Mouse (Mus musculus) forebrain, embryonic 15.5 days (tissue): ENCODE measurements around the gene Lyst. TPM values are rescaled to one million over a fixed set of nuclear protein-coding genes. Genes with fewer than 3 reads are reported as not detected.
"Not testable (repeated sequence)": the region's sequence is repeated elsewhere in the genome, so short reads cannot be mapped to it uniquely, and the experiment has no call there.

Source experiments
- ATAC-seq: fragments of 200-750 bp; cut with Nextera tagmentation; replicated peaks from 2 replicates; pipeline ENCODE4 v1.8.0; 2017; ENCODE audit warnings: mild to moderate bottlenecking, moderate TSS enrichment, moderate library complexity
- H3K27ac ChIP-seq: fragments of 300-500 bp; sonication (generic); replicated peaks from 2 replicates; pipeline ENCODE4 v1.5.1; 2015; ENCODE audit warnings: mild to moderate bottlenecking, inconsistent platforms
- H3K27me3 ChIP-seq: fragments of 300-500 bp; sonication (generic); 2 replicates; pipeline ENCODE4 v1.6.1; 2015; ENCODE audit warnings: inconsistent platforms
- H3K36me3 ChIP-seq: fragments of 300-500 bp; sonication (generic); 2 replicates; pipeline ENCODE4 v1.6.1; 2015; ENCODE audit warnings: mild to moderate bottlenecking, inconsistent platforms
- H3K4me1 ChIP-seq: fragments of 300-500 bp; sonication (generic); 2 replicates; pipeline ENCODE4 v1.6.1; 2015; ENCODE audit warnings: inconsistent platforms
- H3K4me2 ChIP-seq: fragments of 300-500 bp; sonication (generic); replicated peaks from 2 replicates; pipeline ENCODE4 v1.6.1; 2015; ENCODE audit warnings: mild to moderate bottlenecking, inconsistent platforms
- H3K4me3 ChIP-seq: fragments of 300-500 bp; sonication (generic); 2 replicates; pipeline ENCODE4 v1.5.1; 2015; ENCODE audit warnings: mild to moderate bottlenecking, inconsistent platforms
- H3K9ac ChIP-seq: fragments of 300-500 bp; sonication (generic); replicated peaks from 2 replicates; pipeline ENCODE4 v1.6.1; 2015; ENCODE audit warnings: mild to moderate bottlenecking, inconsistent platforms
- H3K9me3 ChIP-seq: fragments of 300-500 bp; sonication (generic); 2 replicates; pipeline ENCODE4 v1.6.1; 2016; ENCODE audit warnings: inconsistent platforms
- WGBS: fragments of 180-500 bp; shearing (Covaris S2); methylation state at CpG from one replicate; pipeline ENCODE4 v1.1.7; 2015; ENCODE audit warnings: mixed read lengths; 5-methylcytosine and 5-hydroxymethylcytosine counted together
- polyA plus RNA-seq: library from polyadenylated mRNA; unstranded; fragments of >200 nt; fragmentation: Nextera tagmentation; extraction: Ambion mirVana; gene quantifications from 2 replicates; pipeline ENCODE4 v1.2.1, GENCODE M21; 2015

Gene Lyst
- polyA plus RNA-seq, 1 experiment from 2014 or later = 4.1 TPM

DNA sequence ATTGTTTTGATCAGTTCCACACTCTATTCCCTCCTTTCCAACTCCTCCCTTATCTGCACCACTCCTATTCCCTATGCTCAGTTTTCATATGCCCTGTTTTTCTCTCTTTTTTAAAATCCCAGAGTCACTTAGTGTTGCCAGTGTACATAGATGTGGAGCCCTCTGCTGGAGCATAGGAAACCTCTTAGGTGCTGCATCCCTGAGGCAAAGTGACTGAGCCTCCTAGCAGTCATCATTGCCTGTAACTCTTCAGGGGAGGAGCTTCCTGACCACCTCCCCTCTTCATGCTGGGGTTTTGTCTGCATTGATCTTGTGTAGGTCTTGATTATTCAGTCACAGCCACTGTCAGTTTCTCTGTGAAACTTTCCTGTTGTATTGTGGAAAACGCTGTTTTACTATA lies 22.7 kb downstream of the Lyst start:
- Histone ChIP-seq H3K27ac (no peak overlapping the region), H3K4me2 (no peak overlapping the region), H3K9me3 (no peaks in the 10 kb centered on the region), H3K36me3 (peaks cover 2% of the 10 kb centered on the region; the same call in 1 of the 2 replicates), H3K4me1 (no peaks in the 10 kb centered on the region), H3K27me3 (no peaks in the 10 kb centered on the region), H3K9ac (no peak overlapping the region), H3K4me3 (no peak overlapping the region)
- peak; percentile 71; the same call in 1 of the 2 replicates for ATAC-seq
- WGBS = 75% methylated on average over 1 of the region's 1 CpGs

DNA sequence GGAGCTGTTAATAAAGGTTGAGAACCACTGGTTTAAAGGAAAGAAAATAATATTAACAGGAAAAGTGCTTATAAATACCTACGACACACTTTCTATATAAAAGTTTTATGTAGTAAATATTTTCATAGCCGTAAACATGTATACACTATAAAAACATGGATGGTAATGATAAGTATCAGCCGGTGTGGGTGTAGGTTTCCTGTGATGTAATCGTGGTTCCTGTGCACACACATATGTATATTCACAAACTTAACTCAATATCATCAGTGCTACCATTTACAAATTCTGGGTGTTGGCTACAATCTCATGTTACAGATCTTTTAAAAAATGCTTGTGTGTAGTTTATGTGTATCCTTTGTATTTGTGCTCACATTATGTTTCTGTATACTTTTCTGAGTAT lies 24.0 kb downstream of the Lyst start:
- Histone ChIP-seq H3K27ac (no peak overlapping the region), H3K36me3 (peaks cover 2% of the 10 kb centered on the region; the same call in 1 of the 2 replicates), H3K9me3 (no peaks in the 10 kb centered on the region), H3K4me1 (no peaks in the 10 kb centered on the region), H3K4me2 (no peak overlapping the region), H3K9ac (no peak overlapping the region), H3K27me3 (no peaks in the 10 kb centered on the region), H3K4me3 (no peak overlapping the region)
- WGBS = 97% methylated on average over 4 of the region's 4 CpGs
- no peak for ATAC-seq

DNA sequence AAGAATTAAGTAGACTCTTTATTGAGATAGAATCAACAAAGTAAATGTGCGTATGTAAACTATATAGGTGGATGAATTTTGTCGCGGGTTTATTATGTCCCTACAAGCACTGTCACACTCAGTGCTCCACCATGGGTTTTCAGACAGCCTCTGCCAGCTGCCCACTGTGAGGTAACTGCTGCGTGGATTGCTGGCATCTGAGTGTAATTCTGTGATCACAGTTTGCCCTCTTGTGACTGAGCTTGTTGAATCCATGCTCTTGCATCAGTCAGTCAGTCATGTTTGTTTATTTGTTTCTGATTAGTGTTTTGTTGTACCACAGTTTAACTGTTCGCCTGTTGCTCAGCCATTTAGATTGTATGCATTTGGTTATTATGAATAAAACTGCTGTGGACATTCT lies 31.3 kb downstream of the Lyst start:
- ATAC-seq = no peak
- Histone ChIP-seq H3K27ac (no peak overlapping the region), H3K36me3 (peaks cover 2% of the 10 kb centered on the region; the same call in 1 of the 2 replicates), H3K4me2 (no peak overlapping the region), H3K9ac (no peak overlapping the region), H3K9me3 (no peaks in the 10 kb centered on the region), H3K4me1 (no peaks in the 10 kb centered on the region), H3K4me3 (no peak overlapping the region), H3K27me3 (no peaks in the 10 kb centered on the region)
- 83% methylated on average over 5 of the region's 5 CpGs for WGBS

DNA sequence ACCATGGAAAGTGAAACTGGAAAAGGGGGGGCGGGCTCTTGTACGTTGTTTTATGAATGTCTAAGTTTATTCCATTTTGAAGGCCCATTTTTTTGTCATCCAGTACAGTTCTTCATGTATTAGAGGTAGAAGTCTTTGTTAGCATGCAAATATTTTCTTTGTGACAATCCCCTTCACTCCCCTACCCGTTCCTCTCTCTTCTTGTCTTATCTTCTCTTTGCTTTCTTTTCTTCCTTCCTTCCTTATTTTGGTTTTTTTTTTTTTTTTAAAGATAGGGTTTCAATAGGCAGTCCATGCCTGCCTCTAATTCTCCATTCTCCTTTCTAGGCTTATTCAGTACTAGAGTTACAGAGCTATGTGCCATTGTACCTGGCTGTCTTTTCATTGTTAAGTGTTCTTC lies 32.4 kb downstream of the Lyst start:
- no peaks in the 10 kb centered on the region for H3K27me3 ChIP-seq
- no peak overlapping the region for H3K4me3 ChIP-seq
- H3K27ac ChIP-seq = no peak overlapping the region
- H3K9me3 ChIP-seq = no peaks in the 10 kb centered on the region
- no peaks in the 10 kb centered on the region; the same call in 1 of the 2 replicates for H3K36me3 ChIP-seq
- ATAC-seq = no peak
- no peak overlapping the region for H3K9ac ChIP-seq
- WGBS = 91% methylated on average over 3 of the region's 3 CpGs
- no peaks in the 10 kb centered on the region for H3K4me1 ChIP-seq
- H3K4me2 ChIP-seq = no peak overlapping the region

DNA sequence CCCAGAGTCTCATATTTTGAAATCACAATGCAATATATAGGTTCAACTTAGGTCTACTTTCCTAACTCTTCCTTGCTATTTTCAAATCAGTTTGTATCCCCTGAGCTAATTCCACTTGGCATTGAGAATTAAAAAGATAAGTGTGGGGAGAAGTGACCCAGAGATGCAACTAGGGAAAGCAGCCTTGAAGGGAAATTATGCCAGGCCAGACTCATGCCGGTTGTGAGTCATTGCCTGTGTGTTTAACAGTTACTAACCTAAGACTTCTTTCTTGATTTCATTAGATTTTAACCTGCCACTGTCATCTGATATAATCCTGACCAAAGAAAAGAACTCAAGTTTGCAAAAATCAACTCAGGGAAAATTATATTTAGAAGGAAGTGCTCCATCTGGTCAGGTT lies 43.5 kb downstream of the Lyst start:
- Histone ChIP-seq H3K9me3 (no peaks in the 10 kb centered on the region), H3K36me3 (no peaks in the 10 kb centered on the region), H3K27me3 (no peaks in the 10 kb centered on the region), H3K4me1 (peaks cover 6% of the 10 kb centered on the region; the same call in 1 of the 2 replicates), H3K4me3 (no peak overlapping the region), H3K9ac (no peak overlapping the region), H3K4me2 (no peak overlapping the region), H3K27ac (no peak overlapping the region)
- 78% methylated on average over 1 of the region's 1 CpGs for WGBS
- ATAC-seq = no peak

DNA sequence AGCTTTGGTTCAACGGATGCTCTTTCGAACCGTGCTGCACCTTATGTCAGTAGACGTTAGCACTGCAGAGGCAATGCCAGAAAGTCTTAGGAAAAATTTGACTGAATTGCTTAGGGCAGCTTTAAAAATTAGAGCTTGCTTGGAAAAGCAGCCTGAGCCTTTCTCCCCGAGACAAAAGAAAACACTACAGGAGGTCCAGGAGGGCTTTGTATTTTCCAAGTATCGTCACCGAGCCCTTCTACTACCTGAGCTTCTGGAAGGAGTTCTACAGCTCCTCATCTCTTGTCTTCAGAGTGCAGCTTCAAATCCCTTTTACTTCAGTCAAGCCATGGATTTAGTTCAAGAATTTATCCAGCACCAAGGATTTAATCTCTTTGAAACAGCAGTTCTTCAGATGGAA lies 44.5 kb downstream of the Lyst start:
- WGBS = 13% methylated on average over 7 of the region's 7 CpGs
- H3K4me2 ChIP-seq = no peak overlapping the region
- H3K27ac ChIP-seq = no peak overlapping the region
- no peak overlapping the region for H3K9ac ChIP-seq
- ATAC-seq = no peak
- no peaks in the 10 kb centered on the region for H3K27me3 ChIP-seq
- no peaks in the 10 kb centered on the region for H3K9me3 ChIP-seq
- H3K4me1 ChIP-seq = peaks cover 6% of the 10 kb centered on the region; the same call in 1 of the 2 replicates
- H3K36me3 ChIP-seq = no peaks in the 10 kb centered on the region
- no peak overlapping the region for H3K4me3 ChIP-seq

DNA sequence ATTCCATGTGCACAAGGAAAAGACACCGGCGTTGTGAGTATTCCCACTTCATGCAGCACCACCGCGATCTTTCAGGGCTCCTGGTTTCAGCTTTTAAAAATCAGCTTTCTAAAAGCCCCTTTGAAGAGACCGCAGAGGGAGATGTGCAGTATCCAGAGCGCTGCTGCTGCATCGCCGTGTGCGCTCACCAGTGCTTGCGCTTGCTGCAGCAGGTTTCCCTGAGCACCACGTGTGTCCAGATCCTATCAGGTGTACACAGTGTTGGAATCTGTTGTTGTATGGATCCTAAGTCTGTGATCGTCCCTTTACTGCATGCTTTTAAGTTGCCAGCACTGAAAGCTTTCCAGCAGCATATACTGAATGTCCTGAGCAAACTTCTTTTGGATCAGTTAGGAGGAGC lies 45.0 kb downstream of the Lyst start:
- Histone ChIP-seq H3K27ac (no peak overlapping the region), H3K4me2 (no peak overlapping the region), H3K9ac (no peak overlapping the region), H3K36me3 (no peaks in the 10 kb centered on the region), H3K4me1 (peaks cover 6% of the 10 kb centered on the region; the same call in 1 of the 2 replicates), H3K27me3 (no peaks in the 10 kb centered on the region), H3K9me3 (no peaks in the 10 kb centered on the region), H3K4me3 (no peak overlapping the region)
- WGBS = 32% methylated on average over 12 of the region's 12 CpGs
- ATAC-seq = 0 out of 2 replicates have a peak, but pooled peaks have one; percentile 61

DNA sequence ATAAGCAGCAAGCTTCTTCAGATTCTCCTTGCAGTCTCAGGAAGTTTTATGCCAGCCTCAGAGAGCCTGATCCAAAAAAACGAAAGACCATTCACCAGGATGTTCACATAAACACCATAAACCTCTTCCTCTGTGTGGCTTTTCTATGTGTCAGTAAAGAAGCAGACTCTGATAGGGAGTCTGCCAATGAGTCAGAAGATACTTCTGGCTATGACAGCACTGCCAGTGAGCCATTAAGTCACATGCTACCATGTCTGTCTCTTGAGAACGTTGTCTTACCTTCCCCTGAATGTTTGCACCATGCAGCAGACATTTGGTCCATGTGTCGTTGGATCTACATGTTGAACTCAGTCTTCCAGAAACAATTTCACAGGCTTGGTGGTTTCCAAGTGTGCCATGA lies 47.4 kb downstream of the Lyst start:
- H3K36me3 ChIP-seq = no peaks in the 10 kb centered on the region
- H3K4me2 ChIP-seq = no peak overlapping the region
- 77% methylated on average over 3 of the region's 3 CpGs for WGBS
- no peaks in the 10 kb centered on the region for H3K27me3 ChIP-seq
- H3K9ac ChIP-seq = no peak overlapping the region
- no peak overlapping the region for H3K4me3 ChIP-seq
- no peak overlapping the region for H3K27ac ChIP-seq
- no peaks in the 10 kb centered on the region for H3K9me3 ChIP-seq
- peaks cover 6% of the 10 kb centered on the region; the same call in 1 of the 2 replicates for H3K4me1 ChIP-seq
- no peak for ATAC-seq

DNA sequence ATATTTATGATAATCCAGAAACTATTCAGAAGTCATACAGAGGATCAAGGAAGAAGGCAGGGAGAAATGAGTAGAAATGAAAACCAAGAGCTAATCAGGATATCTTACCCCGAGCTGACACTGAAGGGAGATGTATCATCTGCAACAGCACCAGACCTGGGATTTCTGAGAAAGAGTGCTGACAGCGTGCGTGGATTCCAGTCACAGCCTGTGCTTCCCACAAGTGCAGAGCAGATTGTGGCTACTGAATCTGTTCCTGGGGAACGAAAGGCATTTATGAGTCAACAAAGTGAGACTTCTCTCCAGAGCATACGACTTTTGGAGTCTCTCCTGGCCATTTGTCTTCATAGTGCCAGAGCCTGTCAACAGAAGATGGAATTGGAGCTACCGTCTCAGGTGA lies 47.8 kb downstream of the Lyst start:
- no peak overlapping the region for H3K27ac ChIP-seq
- H3K9ac ChIP-seq = no peak overlapping the region
- H3K36me3 ChIP-seq = no peaks in the 10 kb centered on the region
- peaks cover 6% of the 10 kb centered on the region; the same call in 1 of the 2 replicates for H3K4me1 ChIP-seq
- no peak for ATAC-seq
- 82% methylated on average over 6 of the region's 6 CpGs for WGBS
- no peak overlapping the region for H3K4me3 ChIP-seq
- no peaks in the 10 kb centered on the region for H3K9me3 ChIP-seq
- no peak overlapping the region for H3K4me2 ChIP-seq
- H3K27me3 ChIP-seq = no peaks in the 10 kb centered on the region

DNA sequence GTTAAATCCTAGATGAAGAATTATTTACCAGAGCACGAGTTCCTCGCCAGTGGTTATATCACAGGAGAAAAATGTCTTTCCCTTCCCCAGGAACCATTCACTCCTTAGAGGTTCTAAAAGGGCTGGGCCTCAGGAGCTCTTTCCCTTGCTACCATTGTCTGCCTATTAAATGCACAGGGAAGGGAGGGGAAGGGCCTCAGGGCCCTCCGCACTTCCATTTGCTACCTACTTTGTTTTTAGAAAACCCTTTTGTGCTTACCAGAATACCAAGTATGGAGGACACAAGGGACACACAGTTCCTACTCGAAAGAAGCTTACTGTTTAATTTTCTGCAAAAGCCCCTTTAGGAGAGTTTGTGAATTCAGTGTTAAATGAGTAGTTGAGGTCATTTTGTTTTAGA lies 48.5 kb downstream of the Lyst start:
- H3K4me1 ChIP-seq = peaks cover 6% of the 10 kb centered on the region; the same call in 1 of the 2 replicates
- H3K4me2 ChIP-seq = no peak overlapping the region
- H3K36me3 ChIP-seq = no peaks in the 10 kb centered on the region
- H3K4me3 ChIP-seq = no peak overlapping the region
- no peaks in the 10 kb centered on the region for H3K9me3 ChIP-seq
- no peaks in the 10 kb centered on the region for H3K27me3 ChIP-seq
- no peak overlapping the region for H3K27ac ChIP-seq
- H3K9ac ChIP-seq = no peak overlapping the region
- peak; percentile 64 for ATAC-seq
- WGBS = 4% methylated on average over 4 of the region's 4 CpGs

DNA sequence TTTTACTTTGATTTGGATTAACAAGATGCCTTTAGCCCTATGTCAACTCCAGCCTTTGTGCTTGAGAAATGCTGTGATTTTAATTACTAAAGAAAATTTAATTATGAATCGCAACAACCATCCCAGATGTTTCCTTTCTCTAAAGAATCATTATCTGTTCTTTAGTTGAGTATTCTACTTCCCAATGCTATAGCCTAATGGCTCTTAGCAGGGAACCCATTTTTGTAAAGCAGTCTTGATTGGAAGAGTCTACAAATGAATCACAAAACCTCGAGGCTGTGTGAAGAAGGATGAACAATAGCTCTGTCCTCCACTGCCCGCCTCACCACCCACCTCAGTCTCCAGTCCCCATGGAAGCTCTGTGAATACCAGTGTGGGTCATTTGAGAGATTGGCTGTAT lies 57.1 kb downstream of the Lyst start:
- WGBS = 43% methylated on average over 3 of the region's 3 CpGs
- 0 out of 2 replicates have a peak, but pooled peaks cover 2% of the 10 kb centered on the region for H3K36me3 ChIP-seq
- H3K27me3 ChIP-seq = no peaks in the 10 kb centered on the region
- no peak overlapping the region for H3K9ac ChIP-seq
- no peak overlapping the region for H3K4me2 ChIP-seq
- no peak overlapping the region for H3K4me3 ChIP-seq
- H3K27ac ChIP-seq = no peak overlapping the region
- no peaks in the 10 kb centered on the region for H3K4me1 ChIP-seq
- ATAC-seq = no peak
- H3K9me3 ChIP-seq = no peaks in the 10 kb centered on the region

DNA sequence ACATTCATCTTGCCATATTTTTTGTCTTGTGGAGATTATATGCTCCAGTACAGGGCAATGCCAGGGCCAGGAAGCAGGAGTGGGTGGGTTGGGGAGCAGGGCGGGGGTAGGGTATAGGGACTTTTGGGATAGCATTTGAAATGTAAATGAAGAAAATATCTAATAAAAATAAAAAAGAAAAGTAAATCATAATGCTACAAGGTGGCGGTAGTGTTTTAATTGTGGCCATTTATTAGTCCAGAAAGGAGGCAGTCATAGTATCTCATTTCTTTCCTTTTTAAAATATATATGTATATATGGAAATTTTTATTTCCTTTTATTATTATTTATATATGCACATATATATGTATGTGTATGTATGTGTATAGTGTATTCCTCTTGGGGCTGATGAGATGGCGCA lies 65.3 kb downstream of the Lyst start:
- H3K9me3 ChIP-seq = no peaks in the 10 kb centered on the region
- no peaks in the 10 kb centered on the region for H3K4me1 ChIP-seq
- H3K4me3 ChIP-seq = no peak overlapping the region
- no peak overlapping the region for H3K4me2 ChIP-seq
- no peak overlapping the region for H3K27ac ChIP-seq
- no peak overlapping the region for H3K9ac ChIP-seq
- WGBS = 93% methylated on average over 3 of the region's 3 CpGs
- no peak for ATAC-seq
- H3K27me3 ChIP-seq = no peaks in the 10 kb centered on the region
- peaks cover 5% of the 10 kb centered on the region; the same call in 1 of the 2 replicates for H3K36me3 ChIP-seq

DNA sequence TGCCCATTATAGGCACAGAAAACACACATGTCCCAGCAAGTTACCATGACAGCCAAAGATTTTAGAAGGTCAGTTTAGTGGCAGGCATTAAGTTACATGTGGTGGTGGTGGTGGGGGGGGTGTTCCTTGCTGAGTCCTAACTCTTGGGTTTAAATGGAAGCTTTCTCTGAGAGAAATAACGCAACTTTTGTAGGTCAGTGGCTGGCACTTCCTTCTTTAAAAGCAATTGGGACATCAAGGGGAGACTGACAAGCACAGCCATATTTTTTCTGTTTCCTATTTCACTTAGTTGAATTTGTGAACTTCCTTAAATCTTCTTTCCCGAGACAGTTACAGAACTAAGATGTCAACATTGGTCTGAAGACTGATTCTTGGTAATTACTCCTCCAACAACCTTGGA lies 75.9 kb downstream of the Lyst start:
- not testable (repeated sequence) for H3K4me2 ChIP-seq, H3K9ac ChIP-seq, ATAC-seq, H3K27ac ChIP-seq, H3K27me3 ChIP-seq, H3K9me3 ChIP-seq, H3K36me3 ChIP-seq, H3K4me3 ChIP-seq, H3K4me1 ChIP-seq
- WGBS = 94% methylated on average over 2 of the region's 2 CpGs
